Mouse (Mus musculus): ENCODE results near the gene Antxrl.

- TF ChIP-seq CTCF (IDR thresholded peaks at IDR 0.05; ENCODE audit: extremely low read depth, insufficient read depth, low read length): no peak
- TF ChIP-seq POLR2A (IDR thresholded peaks at IDR 0.05; ENCODE audit: extremely low read depth, insufficient read depth, low read length): no peak
Measured at GRCm38 (mm10) chr14:34078293-34078692, 25.8 kb downstream of the Antxrl start.
